Mouse (Mus musculus) small intestine, adult 2 months (tissue): ENCODE data around the gene Dnah1.

Source experiments
- CTCF ChIP-seq: fragments of 200-500 bp; IDR thresholded peaks from 2 replicates; pipeline ENCODE4 v1.5.1; 2012; ENCODE audit warnings: low read depth, mild to moderate bottlenecking, control low read depth, inconsistent platforms, low read length, moderate library complexity, mixed read lengths; ENCODE audit not compliant: insufficient replicate concordance, insufficient read length; ENCODE audit errors: extremely low read depth
- POLR2A ChIP-seq: fragments of 200-500 bp; IDR thresholded peaks from 2 replicates; pipeline ENCODE4 v1.6.1; 2012; ENCODE audit warnings: low read depth, mild to moderate bottlenecking, control low read depth, inconsistent platforms, low read length, moderate library complexity

DNA sequence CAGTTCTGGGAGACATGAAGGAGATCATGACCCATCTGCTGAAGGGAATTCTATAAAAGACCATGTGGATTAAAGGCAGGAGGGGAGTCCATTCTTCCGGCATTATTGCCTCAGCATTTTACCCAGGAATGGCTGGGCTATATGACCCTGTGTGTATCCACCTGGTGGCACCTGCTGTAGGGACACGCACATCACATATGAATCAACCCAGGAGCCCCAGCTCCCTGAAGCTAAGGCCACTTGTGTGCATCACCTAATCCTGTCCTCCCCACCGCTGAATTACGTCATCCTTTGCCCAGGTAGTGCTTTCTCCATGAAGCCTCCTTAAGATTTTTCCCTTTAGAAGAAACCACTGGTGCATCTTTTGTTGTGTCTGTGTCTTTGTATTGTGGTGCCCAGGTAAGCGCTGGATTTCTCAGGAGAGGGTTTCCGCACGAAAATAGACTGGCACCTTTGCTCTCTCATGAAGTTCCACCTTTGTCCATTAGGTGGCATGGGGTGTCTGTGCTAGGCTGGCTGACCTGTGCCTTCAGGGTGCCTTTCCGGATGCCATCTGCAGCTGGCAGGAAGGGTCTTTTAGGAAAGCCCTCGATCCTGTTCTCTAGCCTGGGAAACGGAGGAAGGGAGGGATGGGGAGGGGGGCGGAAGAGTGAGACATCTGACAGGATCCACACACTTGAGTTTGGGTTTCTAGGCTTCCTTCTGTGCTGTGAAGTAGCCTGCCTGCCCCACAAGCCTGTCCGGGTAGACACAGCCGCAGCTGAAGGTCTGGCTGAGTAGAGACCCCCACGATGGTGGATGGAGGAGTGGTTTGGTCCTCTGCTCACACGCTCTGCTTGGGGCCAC, 108.3 kb downstream of the Dnah1 start:
- TF ChIP-seq POLR2A (no peak), CTCF (peak; percentile 79; the same call in 1 of the 2 replicates)
